Mouse (Mus musculus) kidney, adult 2 months (tissue): ENCODE data around the gene Coro2b.

Source experiments
- CTCF ChIP-seq: fragments of 200-500 bp; conservative IDR thresholded peaks from 2 replicates; pipeline ENCODE4 v1.5.1; 2011; ENCODE audit warnings: low read depth, mild to moderate bottlenecking, control low read depth, low read length, moderate library complexity, mixed read lengths; ENCODE audit not compliant: insufficient read depth, insufficient read length
- POLR2A ChIP-seq: fragments of 200-500 bp; IDR thresholded peaks from one replicate; pipeline ENCODE4 v1.6.1; 2011; ENCODE audit warnings: low read depth, low read length, control low read depth

- no peak for TF ChIP-seq CTCF
- no peak for TF ChIP-seq POLR2A
Observed at GRCm38 (mm10) chr9:62560432-62560831, 23.6 kb upstream of the Coro2b start.
